Comparison of ENCODE assay signal across 14 mouse cellular contexts in the genomic region with DNA sequence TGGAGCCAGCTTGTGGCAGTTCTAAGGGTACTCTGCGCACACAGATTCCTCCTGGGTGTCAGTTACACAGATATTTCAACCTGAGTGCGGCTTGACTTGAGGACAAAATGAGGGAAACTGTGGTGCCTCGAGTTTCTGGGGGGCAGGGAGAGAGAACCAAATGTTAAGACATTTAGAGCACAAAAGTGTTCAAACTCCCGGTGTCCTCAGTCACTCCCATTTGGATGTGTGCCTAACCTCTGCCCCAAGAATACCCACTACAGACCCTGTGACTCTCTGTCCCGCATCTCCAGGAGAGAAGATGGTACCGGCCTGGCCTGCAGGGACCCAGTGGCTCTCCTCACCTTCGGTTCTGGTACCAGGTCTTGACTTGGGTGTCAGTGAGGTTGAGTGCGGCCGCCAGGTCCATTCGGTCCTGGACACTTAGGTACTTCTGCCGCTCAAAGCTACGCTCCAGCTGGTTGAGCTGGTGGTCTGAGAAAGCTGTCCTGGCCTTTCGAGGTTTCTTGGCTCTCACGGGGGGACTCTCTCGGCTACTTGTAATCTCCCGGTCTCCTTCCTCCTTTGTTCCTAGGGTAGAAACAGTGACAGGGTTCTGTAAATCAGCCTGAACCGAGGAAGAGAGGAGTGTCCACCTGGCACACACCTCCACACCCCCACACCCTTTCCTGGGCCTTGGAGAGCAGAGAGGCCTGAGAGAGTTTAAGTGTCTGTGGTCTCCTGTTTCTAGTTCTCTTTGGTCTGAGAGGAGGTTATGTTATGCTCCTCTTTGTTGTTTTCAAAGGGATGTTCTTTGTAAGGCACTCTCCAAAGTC. TPM values are rescaled to one million over a fixed set of nuclear protein-coding genes. Genes with fewer than 3 reads are reported as not detected.
DNase-seq lines count a peak whose midpoint lies in the region; ATAC-seq lines count a peak whose summit lies in the region.
"Had no signal": no experiment of that assay in that cellular context is flagged by ENCODE, and none has a peak within 500 bp of the region (broad histone marks: within the 10 kb centered on the region; RNA-seq: fewer than 3 reads in every experiment).

No protein-coding gene starts in this region.

- H3K9me3 ChIP-seq in hindbrain, embryonic 13.5 days = no peaks in the 10 kb centered on the region
- H3K9me3 ChIP-seq in midbrain, embryonic 16.5 days (replicated peaks; ENCODE audit: control insufficient read depth, low read length, poor library complexity, severe bottlenecking) = no peaks in the 10 kb centered on the region
- H3K9me3 ChIP-seq: limb, embryonic 15.5 days had no signal

- peaks cover 90% of the 10 kb centered on the region for H3K27me3 ChIP-seq in hindbrain, embryonic 13.5 days
- peaks cover 20% of the 10 kb centered on the region for H3K27me3 ChIP-seq in midbrain, embryonic 16.5 days (ENCODE audit: control insufficient read depth, insufficient read depth, low read depth, low read length)

- H3K9ac ChIP-seq in hindbrain, embryonic 13.5 days = no peak overlapping the region
- peak overlapping the region; percentile 60 for H3K9ac ChIP-seq in midbrain, embryonic 16.5 days (ENCODE audit: low read depth, low read length)
- H3K9ac ChIP-seq: limb, embryonic 15.5 days had no signal

- peaks cover 31% of the 10 kb centered on the region for H3K4me1 ChIP-seq in hindbrain, embryonic 13.5 days (replicated peaks)
- peaks cover 10% of the 10 kb centered on the region for H3K4me1 ChIP-seq in midbrain, embryonic 16.5 days (ENCODE audit: control insufficient read depth, insufficient read depth, low read length)

- WGBS in hindbrain, embryonic 13.5 days = 2% methylated on average over 17 of the region's 17 CpGs
- 4% methylated on average over 17 of the region's 17 CpGs for WGBS in midbrain, embryonic 16.5 days

- DNase-seq in cerebellum, adult 18-20 months = peak; percentile 35 to 56
- DNase-seq in embryo, embryonic 11 days = peak; percentile 31
- no peak for DNase-seq in layer of hippocampus, adult 8-10 months (ENCODE audit: low spot score in 2 of 2)
- DNase-seq in urinary bladder, postnatal 14 days (ENCODE audit: low spot score) = no peak
- DNase-seq in testis, postnatal 14 days (ENCODE audit: low spot score) = no peak
- DNase-seq in layer of hippocampus, adult 11-12 months (ENCODE audit: low spot score) = no peak
- DNase-seq: adrenal gland, adult 8-10 months; heart, adult 18-20 months; thymus, postnatal 25 days had no signal

- H3K27ac ChIP-seq in hindbrain, embryonic 13.5 days = no peak overlapping the region
- peak overlapping the region; percentile 77 for H3K27ac ChIP-seq in midbrain, embryonic 16.5 days (ENCODE audit: low read length)
- H3K27ac ChIP-seq: limb, embryonic 15.5 days had no signal

- H3K4me2 ChIP-seq in hindbrain, embryonic 13.5 days = no peak overlapping the region
- H3K4me2 ChIP-seq in midbrain, embryonic 16.5 days (ENCODE audit: low read length) = peak overlapping the region; percentile 49
- H3K4me2 ChIP-seq: limb, embryonic 15.5 days had no signal

- peak overlapping the region; percentile 18; the same call in 1 of the 2 replicates for H3K4me3 ChIP-seq in hindbrain, embryonic 13.5 days
- H3K4me3 ChIP-seq in midbrain, embryonic 16.5 days (ENCODE audit: low read depth, low read length) = peak overlapping the region; percentile 39
- H3K4me3 ChIP-seq: limb, embryonic 15.5 days had no signal

- ATAC-seq in hindbrain, embryonic 13.5 days (ENCODE audit: low FRiP score) = no peak
- ATAC-seq in midbrain, embryonic 16.5 days = no peak

- H3K36me3 ChIP-seq in hindbrain, embryonic 13.5 days = no peaks in the 10 kb centered on the region
- H3K36me3 ChIP-seq in midbrain, embryonic 16.5 days (ENCODE audit: control insufficient read depth, insufficient read depth, low read length) = no peaks in the 10 kb centered on the region
- H3K36me3 ChIP-seq: limb, embryonic 15.5 days had no signal

RNA-seq across cellular contexts. Expression of a gene that starts 2.7 kb away (rescaled TPM):
- polyA plus RNA-seq in hindbrain, embryonic 13.5 days (2015; fragmentation: Nextera tagmentation; extraction: Ambion mirVana) = 1.6 and 1.9 TPM in 2 replicates
- polyA plus RNA-seq in midbrain, embryonic 16.5 days (2015; fragmentation: Nextera tagmentation; extraction: Ambion mirVana) = 6.8 and 8.5 TPM in 2 replicates
- under 1 TPM in 1 of 4 experiments, not detected in 3; 0.14 TPM for total RNA-seq in layer of hippocampus, adult 8-10 months (2022)
- total RNA-seq: adrenal gland, adult 8-10 months; heart, adult 18-20 months; monocyte, adult 5-6 weeks had no signal
- polyA plus RNA-seq: limb, embryonic 15.5 days; lung, embryonic 16.5 days had no signal

Comparison
In these comparisons a context has a peak if more than half of its experiments do, and no peak if none do; other contexts are left out.
1. DNase-seq: peak in cerebellum, adult 18-20 months (2 of 2) and embryo, embryonic 11 days (single experiment); none in layer of hippocampus, adult 8-10 months (0 of 2), urinary bladder, postnatal 14 days (single experiment), testis, postnatal 14 days (single experiment) and layer of hippocampus, adult 11-12 months (single experiment).